In the genomic region with DNA sequence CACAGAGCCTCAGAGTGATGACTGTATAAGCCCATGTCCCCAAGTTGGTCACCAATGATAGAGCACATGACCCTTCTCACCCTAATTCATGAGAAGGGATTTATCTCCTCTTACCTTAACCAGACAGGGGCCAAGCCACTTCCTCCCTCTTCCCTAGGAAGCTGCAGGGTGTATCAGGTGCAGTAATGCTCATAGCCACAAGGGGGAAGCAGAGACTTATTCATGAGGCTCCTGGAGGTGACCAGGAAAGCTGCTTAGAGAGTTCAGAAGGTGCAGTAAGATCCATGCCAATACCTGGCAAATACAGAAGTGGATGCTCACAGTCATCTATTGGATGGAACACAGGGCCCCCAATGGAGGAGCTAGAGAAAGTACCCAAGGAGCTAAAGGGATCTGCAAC, we compare ENCODE assay signal across 10 mouse cellular contexts. TPM values are rescaled to one million over a fixed set of nuclear protein-coding genes. Genes with fewer than 3 reads are reported as not detected.
DNase-seq lines count a peak whose midpoint lies in the region; ATAC-seq and TF ChIP-seq lines count a peak whose summit lies in the region.
"Not testable (repeated sequence)": the region's sequence is repeated elsewhere in the genome, so short reads cannot be mapped to it uniquely, and the experiment has no call there.
"Had no signal": no experiment of that assay in that cellular context is flagged by ENCODE, and none has a peak within 500 bp of the region (broad histone marks: within the 10 kb centered on the region; RNA-seq: fewer than 3 reads in every experiment).

No protein-coding gene starts in this region.

- H3K27ac ChIP-seq in ES-Bruce4 (ENCODE audit: insufficient read depth, low read length); forebrain, embryonic 14.5 days (ENCODE audit: low read depth, low read length); hindbrain, embryonic 12.5 days; thymus, adult 2 months (ENCODE audit: control insufficient read depth, insufficient read depth, low read length): not testable (repeated sequence)

- H3K36me3 ChIP-seq in ES-Bruce4 (ENCODE audit: control insufficient read depth, insufficient read depth, low read length, poor library complexity, severe bottlenecking); forebrain, embryonic 14.5 days (ENCODE audit: control insufficient read depth, insufficient read depth, low read length); hindbrain, embryonic 12.5 days; thymus, adult 2 months (ENCODE audit: control insufficient read depth, insufficient read depth, low read length): not testable (repeated sequence)

- H3K9ac ChIP-seq in ES-Bruce4 (ENCODE audit: low read depth, poor library complexity, severe bottlenecking); forebrain, embryonic 14.5 days (ENCODE audit: low read length); hindbrain, embryonic 12.5 days: not testable (repeated sequence)

- peak; percentile 41 for DNase-seq in c-Kit-positive CD71-negative TER-119-negative erythroid progenitor cells, embryonic 14.5 days (ENCODE audit: low read depth)
- DNase-seq in forebrain, embryonic 14.5 days (ENCODE audit: low spot score), result peak; percentile 1
- peak; percentile 36 for DNase-seq in layer of hippocampus, adult 9-10 months (ENCODE audit: low spot score)
- peak; percentile 51 for DNase-seq in lung, adult 2 months
- peak; percentile 16 for DNase-seq in retina, adult 2 months (ENCODE audit: low read depth, low spot score)
- peak; percentile 88 for DNase-seq in thymus, adult 2 months

- peak; percentile 50 for TF ChIP-seq CTCF in ES-Bruce4 (IDR thresholded peaks at IDR 0.05; ENCODE audit: low read depth, low read length)
- peak; percentile 48 for TF ChIP-seq CTCF in lung, adult 2 months (IDR thresholded peaks at IDR 0.05; ENCODE audit: insufficient read depth, low read length)
- TF ChIP-seq CTCF in thymus, adult 2 months (IDR thresholded peaks at IDR 0.05; ENCODE audit: borderline replicate concordance, control insufficient read depth, extremely low read depth, insufficient read depth, low read length, poor library complexity), result not testable (repeated sequence)

- not testable (repeated sequence) for H3K4me2 ChIP-seq in forebrain, embryonic 14.5 days (ENCODE audit: low read length); hindbrain, embryonic 12.5 days (replicated peaks)

- TF ChIP-seq POLR2A in ES-Bruce4 (IDR thresholded peaks at IDR 0.05; ENCODE audit: insufficient read depth, low read length); lung, adult 2 months (IDR thresholded peaks at IDR 0.05; ENCODE audit: borderline replicate concordance, extremely low read depth, low read depth, low read length); thymus, adult 2 months (IDR thresholded peaks at IDR 0.05; ENCODE audit: control insufficient read depth, extremely low read depth, insufficient read depth, low read length, poor library complexity): not testable (repeated sequence)

- H3K4me1 ChIP-seq in ES-Bruce4 (ENCODE audit: control insufficient read depth, insufficient read depth, low read length); forebrain, embryonic 14.5 days (ENCODE audit: control insufficient read depth, insufficient read depth, low read length); hindbrain, embryonic 12.5 days; lung, adult 2 months (ENCODE audit: control insufficient read depth, insufficient read depth, low read length); thymus, adult 2 months (replicated peaks; ENCODE audit: control insufficient read depth, insufficient read depth, low read length): not testable (repeated sequence)

- not testable (repeated sequence) for ATAC-seq in forebrain, embryonic 14.5 days
- peak; percentile 22; the same call in 1 of the 2 replicates for ATAC-seq in hindbrain, embryonic 12.5 days (ENCODE audit: low FRiP score)

- H3K27me3 ChIP-seq in ES-Bruce4 (ENCODE audit: control insufficient read depth, insufficient read depth, low read length, poor library complexity, severe bottlenecking); forebrain, embryonic 14.5 days (replicated peaks; ENCODE audit: control insufficient read depth, insufficient read depth, low read length); hindbrain, embryonic 12.5 days; thymus, adult 2 months (ENCODE audit: control insufficient read depth, insufficient read depth, low read length): not testable (repeated sequence)

- TF ChIP-seq EP300 in ES-Bruce4 (IDR thresholded peaks at IDR 0.05; ENCODE audit: insufficient read depth, low read depth, low read length), result not testable (repeated sequence)

- H3K4me3 ChIP-seq in ES-Bruce4 (ENCODE audit: low read depth, low read length); forebrain, embryonic 14.5 days (ENCODE audit: low read depth, low read length); hindbrain, embryonic 12.5 days; lung, adult 2 months (replicated peaks; ENCODE audit: extremely low read depth, low read depth, low read length); thymus, adult 2 months (ENCODE audit: control insufficient read depth, insufficient read depth, low read length): not testable (repeated sequence)

- H3K9me3 ChIP-seq in ES-Bruce4 (replicated peaks; ENCODE audit: control insufficient read depth, insufficient read depth, low read length, poor library complexity, severe bottlenecking); forebrain, embryonic 14.5 days (replicated peaks; ENCODE audit: control insufficient read depth, low read length); hindbrain, embryonic 12.5 days (replicated peaks): not testable (repeated sequence)

RNA-seq across cellular contexts. Expression of a gene that starts 1.6 kb away (rescaled TPM):
- not detected in 2 replicates for polyA plus RNA-seq in ES-Bruce4 (2011; ENCODE audit: insufficient read depth, insufficient read length, low read depth, missing spikeins)
- not detected in 2 replicates for polyA plus RNA-seq in forebrain, embryonic 14.5 days (2014; fragmentation: Nextera tagmentation; extraction: Ambion mirVana)
- not detected in 2 replicates for polyA plus RNA-seq in hindbrain, embryonic 12.5 days (2016; fragmentation: Nextera tagmentation; extraction: Ambion mirVana)
- 0.12 TPM in 1 of 2 replicates, not detected in the other for polyA plus RNA-seq in lung, adult 2 months (2012; rRNA removed)
- 0.11 TPM in 1 of 2 replicates, not detected in the other for polyA plus RNA-seq in thymus, adult 2 months (2012; rRNA removed)
- polyA plus RNA-seq: embryonic facial prominence, embryonic 12.5 days; kidney, embryonic 16.5 days had no signal

RNA-seq across cellular contexts. Expression of a gene that starts 56.0 kb away (rescaled TPM):
- not detected in 2 replicates for polyA plus RNA-seq in ES-Bruce4 (2011; ENCODE audit: insufficient read depth, insufficient read length, low read depth, missing spikeins)
- not detected in 2 replicates for polyA plus RNA-seq in forebrain, embryonic 14.5 days (2014; fragmentation: Nextera tagmentation; extraction: Ambion mirVana)
- not detected in 2 replicates for polyA plus RNA-seq in hindbrain, embryonic 12.5 days (2016; fragmentation: Nextera tagmentation; extraction: Ambion mirVana)
- polyA plus RNA-seq in lung, adult 2 months (2012; rRNA removed), result not detected in 2 replicates
- not detected in 2 replicates for polyA plus RNA-seq in thymus, adult 2 months (2012; rRNA removed)
- polyA plus RNA-seq: embryonic facial prominence, embryonic 12.5 days; kidney, embryonic 16.5 days had no signal

Comparison
In these comparisons a context has a peak if more than half of its experiments do, and no peak if none do; other contexts are left out.
1. DNase-seq: peak in every context shown above with its lines; median percentile 88 in thymus, adult 2 months; 51 in lung, adult 2 months; 41 in c-Kit-positive CD71-negative TER-119-negative erythroid progenitor cells, embryonic 14.5 days; 36 in layer of hippocampus, adult 9-10 months; 16 in retina, adult 2 months; 1 in forebrain, embryonic 14.5 days.